Mouse (Mus musculus) G1E (cell line): ENCODE data around the gene Acot11. TPM values are rescaled to one million over a fixed set of nuclear protein-coding genes. Genes with fewer than 3 reads are reported as not detected.
"Not testable (repeated sequence)": the region's sequence is repeated elsewhere in the genome, so short reads cannot be mapped to it uniquely, and the experiment has no call there.

ENCODE experiments used
- ATAC-seq: 2 replicates; pipeline ENCODE4 v1.8.0; 2016; ENCODE audit warnings: mild to moderate bottlenecking; ENCODE audit not compliant: insufficient number of reproducible peaks, poor library complexity, low FRiP score, severe bottlenecking; ENCODE audit errors: extremely low read depth
- DNase-seq: peaks from one replicate; pipeline ENCODE4 v3.0.0; 2012; ENCODE audit warnings: low spot score
- H3K27me3 ChIP-seq: 2 replicates; pipeline ENCODE4 v1.6.1; 2012; ENCODE audit warnings: mild to moderate bottlenecking, low read length, inconsistent platforms; ENCODE audit not compliant: insufficient read depth
- H3K36me3 ChIP-seq: replicated peaks from 2 replicates; pipeline ENCODE3; 2012; ENCODE audit warnings: mild to moderate bottlenecking, inconsistent platforms
- H3K4me1 ChIP-seq: 2 replicates; pipeline ENCODE4 v1.6.1; 2012; ENCODE audit warnings: low read depth, low read length, inconsistent platforms, mixed read lengths; ENCODE audit not compliant: insufficient read depth
- H3K4me3 ChIP-seq: 2 replicates; pipeline ENCODE4 v1.5.1; 2012; ENCODE audit warnings: low read depth, mild to moderate bottlenecking, inconsistent platforms, low read length, moderate library complexity, mixed read lengths
- H3K9me3 ChIP-seq: replicated peaks from 2 replicates; pipeline ENCODE4 v1.6.1; 2012; ENCODE audit warnings: inconsistent platforms
- CTCF ChIP-seq: IDR thresholded peaks from 2 replicates; pipeline ENCODE4 v1.5.1; 2012; ENCODE audit warnings: low read depth, low read length, inconsistent platforms, mixed read lengths
- GATA1 ChIP-seq: IDR thresholded peaks from 2 replicates; pipeline ENCODE4 v1.6.1; 2012; ENCODE audit warnings: borderline replicate concordance, low read length, inconsistent platforms, mixed read lengths
- GATA2 ChIP-seq: IDR thresholded peaks from 2 replicates; pipeline ENCODE4 v1.6.1; 2012; ENCODE audit warnings: low read depth, low read length, inconsistent platforms, borderline replicate concordance
- POLR2AphosphoS5 ChIP-seq: IDR thresholded peaks from 2 replicates; pipeline ENCODE4 v1.6.1; 2012; ENCODE audit warnings: low read depth, low read length, inconsistent platforms; ENCODE audit not compliant: insufficient replicate concordance
- TAL1 ChIP-seq: conservative IDR thresholded peaks from 2 replicates; pipeline ENCODE4 v1.6.1; 2012; ENCODE audit warnings: low read depth, low read length, inconsistent platforms, mixed read lengths
- polyA plus RNA-seq: library from polyadenylated mRNA; stranded (reverse); fragments of >175 nt; gene quantifications from 2 replicates; pipeline ENCODE4 v1.2.3, GENCODE M21; 2012
- total RNA-seq, 2 experiments: library from RNA; stranded (forward) in 1 of 2; stranded (reverse) in 1 of 2; fragments of 200-1000 nt in 1 of 2; fragments of >200 nt in 1 of 2; fragmentation: Nextera tagmentation in 1 of 2; gene quantifications; 2 replicates each; pipeline ENCODE4 v1.2.3; 2014 to 2017

Acot11 gene
- total and polyA plus RNA-seq, 3 experiments: 0.02 to 0.11 TPM; not detected in 1

GRCm38 (mm10) chr4:106747001-106747580 is 57.7 kb downstream of the Acot11 start:
- DNase-seq (no peak), ATAC-seq (no peak)
- Histone ChIP-seq H3K4me3 (no peak overlapping the region), H3K4me1 (no peaks in the 10 kb centered on the region), H3K36me3 (no peaks in the 10 kb centered on the region), H3K27me3 (peaks cover 46% of the 10 kb centered on the region), H3K9me3 (no peaks in the 10 kb centered on the region)
- TF ChIP-seq TAL1 (no peak), CTCF (no peak), POLR2AphosphoS5 (no peak), GATA2 (no peak), GATA1 (no peak)

- no peak for ATAC-seq
- no peaks in the 10 kb centered on the region for H3K36me3 ChIP-seq
- no peak overlapping the region for H3K4me3 ChIP-seq
- no peak for DNase-seq
- H3K9me3 ChIP-seq: no peaks in the 10 kb centered on the region
- TF ChIP-seq GATA2 (no peak), GATA1 (no peak), TAL1 (no peak), CTCF (no peak), POLR2AphosphoS5 (no peak)
- peaks cover 44% of the 10 kb centered on the region for H3K27me3 ChIP-seq
- H3K4me1 ChIP-seq: no peaks in the 10 kb centered on the region
Observed at GRCm38 (mm10) chr4:106745862-106746261, 58.9 kb downstream of the Acot11 start.

- H3K27me3 ChIP-seq: peaks cover 24% of the 10 kb centered on the region
- H3K36me3 ChIP-seq: no peaks in the 10 kb centered on the region
- H3K9me3 ChIP-seq: no peaks in the 10 kb centered on the region
- H3K4me1 ChIP-seq: no peaks in the 10 kb centered on the region
- no peak for ATAC-seq
- no peak overlapping the region for H3K4me3 ChIP-seq
- no peak for DNase-seq
- TF ChIP-seq GATA1: no peak
Observed at GRCm38 (mm10) chr4:106737904-106738303, 66.9 kb downstream of the Acot11 start.

- ATAC-seq, H3K4me3 ChIP-seq, H3K36me3 ChIP-seq, DNase-seq, H3K4me1 ChIP-seq, H3K9me3 ChIP-seq: not testable (repeated sequence)
- H3K27me3 ChIP-seq: peaks cover 23% of the 10 kb centered on the region
Observed at GRCm38 (mm10) chr4:106736884-106737283, 67.9 kb downstream of the Acot11 start.

GRCm38 (mm10) chr4:106733636-106734035 is 71.2 kb downstream of the Acot11 start, which contains the start of gene Fam151a:
Gene Fam151a, plus strand, starts transcription at chr4:106733889.
- TF ChIP-seq POLR2AphosphoS5 (no peak), GATA2 (no peak), CTCF (no peak), GATA1 (no peak), TAL1 (no peak)

GRCm38 (mm10) chr4:106730814-106731213 is 74.0 kb downstream of the Acot11 start, which contains the start of gene Mroh7:
Gene Mroh7, minus strand, starts transcription at chr4:106730925.
- Histone ChIP-seq H3K36me3 (no peaks in the 10 kb centered on the region), H3K4me3 (no peak within 1 kb of the TSS), H3K27me3 (peaks cover 28% of the 10 kb centered on the region), H3K4me1 (no peaks in the 10 kb centered on the region), H3K9me3 (no peaks in the 10 kb centered on the region)
- ATAC-seq: no peak
- no peak for DNase-seq
- TF ChIP-seq CTCF: no peak
- no peak for TF ChIP-seq GATA1
- no peak for TF ChIP-seq TAL1
- no peak for TF ChIP-seq POLR2AphosphoS5
- no peak for TF ChIP-seq GATA2

More at GRCm38 (mm10) chr4:106733636-106734035, 71.2 kb downstream of the Acot11 start, which contains the start of gene Fam151a:
- ATAC-seq (no peak), DNase-seq (no peak)
- H3K27me3 ChIP-seq: peaks cover 28% of the 10 kb centered on the region
- no peaks in the 10 kb centered on the region for H3K36me3 ChIP-seq
- H3K9me3 ChIP-seq: no peaks in the 10 kb centered on the region
- H3K4me3 ChIP-seq: no peak within 1 kb of the TSS
- H3K4me1 ChIP-seq: no peaks in the 10 kb centered on the region

GRCm38 (mm10) chr4:106720631-106721030 is 84.2 kb downstream of the Acot11 start:
- H3K36me3 ChIP-seq: no peaks in the 10 kb centered on the region
- ATAC-seq: no peak
- H3K4me1 ChIP-seq: no peaks in the 10 kb centered on the region
- H3K9me3 ChIP-seq: no peaks in the 10 kb centered on the region
- H3K27me3 ChIP-seq: peaks cover 16% of the 10 kb centered on the region
- no peak for DNase-seq
- H3K4me3 ChIP-seq: no peak overlapping the region
- TF ChIP-seq CTCF (no peak), TAL1 (no peak), POLR2AphosphoS5 (no peak), GATA1 (no peak), GATA2 (no peak)
